Mouse (Mus musculus) urinary bladder, postnatal 10 days (tissue): ENCODE data around the gene Tmem132d.
"Not testable (repeated sequence)": the region's sequence is repeated elsewhere in the genome, so short reads cannot be mapped to it uniquely, and the experiment has no call there.

ENCODE experiments used
- DNase-seq: peaks from one replicate; pipeline ENCODE4 v3.0.0; 2022; ENCODE audit warnings: low spot score

Gene Tmem132d

GRCm38 (mm10) chr5:127758576-127758975 is 674.3 kb downstream of the Tmem132d start:
- no peak for DNase-seq

- DNase-seq = no peak
Observed at GRCm38 (mm10) chr5:127756671-127757423, 676.0 kb downstream of the Tmem132d start.

GRCm38 (mm10) chr5:127756011-127756410 is 676.9 kb downstream of the Tmem132d start:
- DNase-seq = no peak

GRCm38 (mm10) chr5:127755594-127755993 is 677.3 kb downstream of the Tmem132d start:
- no peak for DNase-seq

GRCm38 (mm10) chr5:127751262-127751975 is 681.5 kb downstream of the Tmem132d start:
- no peak for DNase-seq

- DNase-seq = not testable (repeated sequence)
Observed at GRCm38 (mm10) chr5:127749540-127749939, 683.3 kb downstream of the Tmem132d start.

GRCm38 (mm10) chr5:127741331-127741730 is 691.5 kb downstream of the Tmem132d start:
- no peak for DNase-seq
